Mouse (Mus musculus) Patski (cell line): ENCODE data around the gene Atp8b2. TPM values are rescaled to one million over a fixed set of nuclear protein-coding genes. Genes with fewer than 3 reads are reported as not detected.

Source experiments
- ATAC-seq: fragments of 100-300 bp; one replicate; pipeline ENCODE4 v1.8.0; 2021
- CTCF ChIA-PET: fragments of 350-600 bp; sonication (Branson Sonifier 250); formaldehyde crosslinking; loops from one replicate; lab custom pipeline; 2022; ENCODE audit warnings: inconsistent platforms; lab: Charles Lee
- POLR2A ChIA-PET: fragments of 350-600 bp; sonication (Branson Sonifier 250); formaldehyde crosslinking; loops from one replicate; lab custom pipeline; 2022; ENCODE audit warnings: antibody characterized with exemption, inconsistent platforms; lab: Charles Lee
- DNase-seq: peaks from one replicate; pipeline ENCODE4 v3.0.0-alpha.2; 2011; ENCODE audit warnings: low read depth, low spot score
- H3K27me3 ChIP-seq: fragments of 371-371 bp; one replicate; pipeline ENCODE4 v1.5.1; 2021
- CTCF ChIP-seq: fragments of 100-300 bp; IDR thresholded peaks from one replicate; pipeline ENCODE4 v1.5.1; 2021
- in situ Hi-C: fragments of 300-500 bp; cut with MboI; formaldehyde crosslinking; loops from 3 replicates; pipeline ENCODE4 v1.11.1; 2018; ENCODE audit warnings: low pct_unique_long_range_greater_than_20kb, mixed read lengths
- polyA plus RNA-seq: library from polyadenylated mRNA; unstranded; gene quantifications from one replicate; pipeline ENCODE4 v1.2.3, GENCODE M21; 2021

The Atp8b2 gene
- polyA plus RNA-seq, 1 experiment from 2014 or later = 52.0 TPM

DNA sequence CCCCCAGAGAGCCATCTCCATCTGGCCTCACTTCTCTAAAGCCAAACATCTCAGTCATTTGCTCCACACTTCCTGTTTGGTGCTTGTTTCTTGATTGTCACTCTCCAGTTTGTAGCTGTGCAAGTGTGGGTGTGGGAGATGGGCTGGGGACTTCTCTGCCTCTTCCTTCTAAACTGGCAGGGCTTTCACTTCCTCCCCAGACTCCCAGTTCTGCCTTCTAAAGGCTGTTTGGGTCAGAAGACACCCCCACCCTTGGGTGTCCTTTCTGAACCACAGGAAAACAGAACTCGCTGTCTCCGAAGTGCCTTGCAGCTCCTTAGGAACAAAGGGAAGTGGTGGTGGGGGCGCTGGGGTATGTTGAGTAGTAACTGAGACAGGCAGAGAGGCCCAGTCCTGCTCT lies 52.1 kb downstream of the Atp8b2 start:
- ChIA-PET CTCF (interaction anchor here (1.6 kb wide), 1 partner anchor 12 kb away, joined by 4 read pairs; no protein-coding TSS in a partner anchor), POLR2A (no interaction called here)
- DNase-seq = no peak
- in situ Hi-C loops = loop anchor here (5.0 kb wide), 1 partner anchor 49 kb away; no protein-coding TSS in a partner anchor
- no peaks in the 10 kb centered on the region for H3K27me3 ChIP-seq
- no peak for ATAC-seq
- no peak for TF ChIP-seq CTCF

DNA sequence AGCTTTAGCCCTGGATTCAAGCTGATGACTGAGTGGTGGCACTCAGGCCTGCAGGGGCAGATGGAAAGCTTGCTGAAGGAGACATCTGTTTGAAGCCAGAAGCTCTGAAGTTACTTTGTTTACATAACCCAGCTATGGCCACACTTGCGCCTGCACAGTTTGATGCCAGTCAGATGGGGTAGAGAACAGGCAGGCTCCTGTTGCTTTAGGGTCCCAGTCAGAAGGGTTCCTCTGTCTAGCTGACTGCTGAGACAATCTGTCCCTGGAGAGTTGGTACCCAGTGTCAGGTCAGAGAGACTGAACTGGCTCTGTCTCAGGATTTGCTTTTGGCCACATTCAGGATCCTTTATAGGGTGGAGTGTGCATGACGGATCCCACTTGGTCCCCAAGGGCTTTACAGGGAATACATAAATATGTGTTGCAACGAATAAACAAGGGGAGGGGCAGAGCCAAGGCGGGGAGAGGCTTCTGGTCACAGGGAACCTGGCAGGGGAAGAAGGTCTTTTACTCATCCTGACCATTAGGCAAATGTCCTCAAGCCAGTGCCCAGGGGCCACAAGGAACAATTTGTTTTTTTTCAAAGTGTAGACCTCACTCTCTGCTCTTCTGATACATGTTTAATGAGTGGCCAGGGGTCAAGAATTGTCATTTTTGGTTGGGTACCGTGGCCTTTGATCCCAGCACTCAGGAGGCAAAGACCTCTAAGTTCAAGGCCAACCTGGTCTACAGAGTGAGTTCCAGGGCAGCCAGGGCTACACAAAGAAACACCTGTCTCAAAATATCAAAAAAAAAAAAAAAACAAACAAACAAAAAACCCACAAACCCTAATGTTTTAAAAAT lies 53.4 kb downstream of the Atp8b2 start:
- in situ Hi-C loops = loop anchor here (5.0 kb wide), 1 partner anchor 48 kb away; no protein-coding TSS in a partner anchor
- ChIA-PET CTCF (interaction anchor here (0.6 to 1.4 kb wide), 4 partner anchors 9 to 156 kb away, joined by 3 to 4 read pairs (median 3); no protein-coding TSS in a partner anchor), POLR2A (interaction anchor here (0.6 kb wide), 1 partner anchor 37 kb away, joined by 4 read pairs; no protein-coding TSS in a partner anchor)
- no peak for DNase-seq
- TF ChIP-seq CTCF = no peak
- no peak for ATAC-seq
- no peaks in the 10 kb centered on the region for H3K27me3 ChIP-seq

- DNase-seq = no peak
- ATAC-seq = no peak
- CTCF ChIA-PET = interaction anchor here (0.6 to 1.4 kb wide), 6 partner anchors 10 to 169 kb away, joined by 3 to 4 read pairs (median 3); no protein-coding TSS in a partner anchor
- in situ Hi-C loops = no loop called here
- POLR2A ChIA-PET = interaction anchor here (0.7 kb wide), 1 partner anchor 72 kb away, joined by 3 read pairs; no protein-coding TSS in a partner anchor
- no peak for TF ChIP-seq CTCF
- H3K27me3 ChIP-seq = no peaks in the 10 kb centered on the region
These were observed 54.5 kb downstream of the Atp8b2 start for GRCm38 (mm10) chr3:89908836-89909235.

DNA sequence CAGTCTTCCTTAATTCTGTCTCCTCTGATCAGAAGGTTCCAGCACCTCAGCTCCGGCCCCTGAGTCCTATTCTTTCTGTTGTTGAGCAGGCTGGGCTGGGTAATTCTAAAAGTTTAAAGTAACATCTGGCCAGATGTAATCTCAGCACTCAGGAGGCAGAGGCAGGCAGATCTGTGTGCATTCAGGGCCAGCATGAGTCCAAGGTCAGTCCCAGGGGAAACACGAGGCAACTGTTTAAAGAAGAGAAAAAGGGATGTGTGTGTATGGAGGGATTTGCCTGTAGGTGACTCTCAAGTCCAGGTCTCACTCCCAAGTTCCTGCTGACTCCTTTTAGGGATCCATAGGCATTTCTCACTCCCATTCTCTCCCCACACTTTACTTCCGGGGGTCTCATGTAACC lies 55.5 kb downstream of the Atp8b2 start:
- TF ChIP-seq CTCF = no peak
- no peak for ATAC-seq
- no peak for DNase-seq
- POLR2A ChIA-PET = no interaction called here
- in situ Hi-C loops = no loop called here
- CTCF ChIA-PET = interaction anchor here (1.2 kb wide), 1 partner anchor 170 kb away, joined by 3 read pairs; no protein-coding TSS in a partner anchor
- no peaks in the 10 kb centered on the region for H3K27me3 ChIP-seq

DNA sequence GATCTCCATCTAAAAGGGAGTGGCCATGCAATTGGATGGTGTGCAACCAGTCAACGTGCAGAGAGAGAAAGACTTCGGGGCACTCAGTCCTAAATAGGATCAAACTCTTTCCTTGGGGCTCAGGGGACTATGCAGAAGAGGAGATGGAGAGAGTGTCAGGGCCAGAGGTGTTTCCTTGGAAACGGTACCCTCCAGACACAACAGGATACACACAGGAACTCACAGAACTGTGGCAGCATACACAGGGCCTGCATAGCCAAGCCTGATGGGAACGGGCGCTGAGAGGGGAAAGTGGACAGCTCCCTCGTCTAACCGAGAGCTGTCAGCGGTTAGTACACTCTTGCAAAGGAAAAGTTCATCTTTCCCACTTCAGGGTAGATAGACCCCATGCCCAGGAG lies 63.8 kb downstream of the Atp8b2 start:
- in situ Hi-C loops = no loop called here
- CTCF ChIA-PET = interaction anchor here (1.0 to 1.5 kb wide), 2 partner anchors 9 to 12 kb away, joined by 3 read pairs; no protein-coding TSS in a partner anchor
- no peak for DNase-seq

DNA sequence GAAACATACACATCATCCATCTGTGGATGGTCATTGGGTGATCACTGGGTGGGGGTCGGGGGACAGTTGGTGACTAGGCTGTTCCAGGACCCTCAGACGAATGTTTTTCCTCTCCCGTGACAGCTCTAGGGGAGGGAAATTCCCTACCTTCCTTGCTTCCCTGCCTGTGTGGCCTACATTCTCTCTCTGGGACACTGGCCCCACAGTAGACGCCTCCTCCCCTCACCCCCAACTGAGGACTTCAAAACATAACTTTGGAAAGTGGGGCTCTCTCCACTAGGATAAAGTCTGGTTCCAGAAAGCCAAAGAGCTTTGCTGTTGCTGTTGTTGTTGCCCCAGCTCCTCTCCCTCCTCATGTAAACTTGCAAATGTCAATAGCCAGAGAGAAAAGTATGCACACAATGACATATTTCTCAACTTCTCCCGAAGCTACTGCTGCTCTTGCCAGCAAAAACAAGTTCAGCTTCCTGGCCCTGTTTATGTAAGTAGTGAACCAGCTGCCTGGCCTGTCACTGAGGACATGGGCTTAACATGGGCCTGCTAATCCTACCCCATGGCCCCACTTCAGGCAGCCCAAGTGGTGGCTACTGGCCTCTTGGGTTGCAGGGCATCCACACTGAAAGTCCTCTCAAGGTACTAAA lies 64.3 kb downstream of the Atp8b2 start:
- no peak for TF ChIP-seq CTCF
- CTCF ChIA-PET = interaction anchor here (1.0 to 1.5 kb wide), 2 partner anchors 10 to 13 kb away, joined by 3 read pairs; no protein-coding TSS in a partner anchor
- POLR2A ChIA-PET = no interaction called here
- no peaks in the 10 kb centered on the region for H3K27me3 ChIP-seq
- DNase-seq = no peak
- no peak for ATAC-seq
- in situ Hi-C loops = no loop called here

More for the DNA sequence above, 63.8 kb downstream of the Atp8b2 start:
- POLR2A ChIA-PET = no interaction called here
- ATAC-seq = no peak
- TF ChIP-seq CTCF = no peak
- H3K27me3 ChIP-seq = no peaks in the 10 kb centered on the region

DNA sequence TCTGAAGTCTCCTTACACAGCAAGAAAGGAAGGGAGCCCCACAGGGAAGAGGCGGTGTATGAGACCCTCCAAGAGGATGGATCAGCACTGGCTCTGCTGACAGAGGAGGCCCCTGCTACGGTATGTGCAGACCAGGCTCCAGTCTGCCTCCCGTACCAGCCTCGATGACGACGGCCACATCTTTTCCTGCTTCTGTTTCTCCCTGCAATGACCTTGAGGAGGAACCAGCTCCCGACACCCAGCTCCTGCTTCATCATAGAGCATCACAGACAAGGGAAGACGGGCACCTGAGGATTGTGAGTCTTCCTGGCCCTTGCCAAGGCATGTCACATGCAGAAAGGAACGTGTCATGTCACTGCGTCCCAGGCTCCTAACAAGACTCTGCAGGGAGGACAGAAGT lies 65.3 kb downstream of the Atp8b2 start:
- no peaks in the 10 kb centered on the region for H3K27me3 ChIP-seq
- CTCF ChIA-PET = interaction anchor here (1.5 kb wide), 1 partner anchor 14 kb away, joined by 3 read pairs; no protein-coding TSS in a partner anchor
- DNase-seq = no peak
- in situ Hi-C loops = no loop called here
- TF ChIP-seq CTCF = no peak
- ATAC-seq = no peak
- POLR2A ChIA-PET = no interaction called here

DNA sequence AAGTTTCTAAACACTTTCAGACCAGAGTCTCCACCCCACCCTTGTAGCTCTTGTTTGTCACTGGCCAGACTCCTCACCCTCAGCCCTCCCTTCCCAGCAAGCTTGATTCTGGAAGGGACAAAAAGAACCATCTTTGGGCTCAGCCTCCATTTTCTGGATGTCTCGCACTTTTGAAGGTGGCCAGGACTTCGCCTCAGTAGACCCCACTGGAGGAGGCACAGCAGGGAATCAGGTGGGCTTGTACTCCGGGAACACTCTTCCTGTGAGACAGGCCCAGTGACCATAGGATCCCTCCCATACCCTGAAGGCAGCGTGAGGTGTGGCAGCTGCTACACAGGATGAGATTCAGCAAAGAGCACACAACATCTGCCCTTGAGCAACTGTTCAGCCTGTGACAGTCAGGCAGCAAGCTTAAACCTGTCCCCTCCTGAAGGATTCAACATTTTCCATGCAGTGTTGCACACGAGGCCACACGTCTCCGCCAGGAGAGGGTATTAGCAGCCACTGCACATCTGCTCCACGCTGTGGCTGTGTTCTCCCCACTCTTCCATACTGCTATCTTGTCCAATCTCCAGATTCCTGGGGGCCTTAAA lies 66.0 kb downstream of the Atp8b2 start:
- in situ Hi-C loops = no loop called here

DNA sequence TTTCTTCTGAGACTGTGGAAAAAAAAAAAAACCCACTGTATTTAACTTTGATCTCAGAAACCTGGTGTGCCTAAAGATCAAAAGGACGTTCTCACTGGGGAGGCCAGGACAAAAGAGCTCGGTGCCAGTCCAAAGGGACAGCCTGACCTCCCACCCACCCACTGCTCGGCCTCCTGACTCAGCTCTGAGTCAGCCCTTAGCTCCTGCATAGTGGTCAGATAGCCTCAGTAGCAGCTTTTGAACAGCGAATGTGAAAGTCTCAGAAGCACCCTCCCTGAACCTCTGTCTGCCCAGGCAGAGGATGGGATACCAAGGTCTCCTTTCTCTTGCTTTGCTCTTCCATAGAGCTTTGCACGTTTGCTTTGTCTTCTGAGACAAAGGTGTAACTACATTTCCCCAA lies 66.7 kb downstream of the Atp8b2 start:
- no peaks in the 10 kb centered on the region for H3K27me3 ChIP-seq
- ATAC-seq (no peak), DNase-seq (no peak)
- CTCF ChIA-PET = interaction anchor here (0.8 to 1.0 kb wide), 2 partner anchors 16 to 31 kb away, joined by 3 read pairs; partner anchors contain the start of gene Il6ra
- in situ Hi-C loops = no loop called here
- POLR2A ChIA-PET = no interaction called here
- TF ChIP-seq CTCF = no peak

More for the DNA sequence above, 66.0 kb downstream of the Atp8b2 start:
- ATAC-seq = no peak
- no peak for TF ChIP-seq CTCF
- POLR2A ChIA-PET = no interaction called here
- H3K27me3 ChIP-seq = no peaks in the 10 kb centered on the region
- CTCF ChIA-PET = interaction anchor here (0.8 to 1.0 kb wide), 2 partner anchors 15 to 32 kb away, joined by 3 read pairs; partner anchors contain the start of gene Il6ra
- DNase-seq = no peak
